Mouse (Mus musculus) c-Kit-positive CD71-positive TER-119-positive erythroid progenitor cells, embryonic 14.5 days (primary cell): ENCODE measurements around the gene Olfr1307.

ENCODE experiments used
- DNase-seq: peaks from one replicate; pipeline ENCODE4 v3.0.0-alpha.2; 2013; ENCODE audit warnings: low spot score

Gene Olfr1307

GRCm38 (mm10) chr2:111949340-111949739 is at the start of gene Olfr1307:
TSS of gene Olfr1307 (minus strand) at chr2:111949440.
- no peak for DNase-seq

- DNase-seq = no peak
Measured at GRCm38 (mm10) chr2:111990181-111990580, 40.9 kb upstream of the Olfr1307 start, which contains the start of gene Olfr1309. TSS of gene Olfr1309 (minus strand) at chr2:111990281.

GRCm38 (mm10) chr2:111964844-111965243 is 15.6 kb upstream of the Olfr1307 start, which contains the start of gene Olfr1308:
TSS of gene Olfr1308 (minus strand) at chr2:111964944.
- no peak for DNase-seq

GRCm38 (mm10) chr2:111916171-111916570 is 33.1 kb downstream of the Olfr1307 start, which contains the start of gene Olfr1306:
TSS of gene Olfr1306 (minus strand) at chr2:111916271.
- no peak for DNase-seq
